Mouse (Mus musculus) fat pad, adult 2 months (tissue): ENCODE measurements around the gene Tob2.

ENCODE experiments used
- DNase-seq: peaks from one replicate; pipeline ENCODE4 v3.0.0-alpha.2; 2011; ENCODE audit warnings: low read depth, low spot score; ENCODE audit errors: extremely low read depth

Tob2 gene

GRCm38 (mm10) chr15:81838554-81839235 is 19.9 kb downstream of the Tob2 start:
- no peak for DNase-seq

GRCm38 (mm10) chr15:81836966-81837920 is 21.4 kb downstream of the Tob2 start:
- DNase-seq: no peak

GRCm38 (mm10) chr15:81836124-81836821 is 22.3 kb downstream of the Tob2 start:
- DNase-seq: no peak

GRCm38 (mm10) chr15:81835007-81835880 is 23.4 kb downstream of the Tob2 start:
- DNase-seq: no peak

- no peak for DNase-seq
Measured at GRCm38 (mm10) chr15:81834171-81834841, 24.3 kb downstream of the Tob2 start.

- DNase-seq: no peak
Measured at GRCm38 (mm10) chr15:81833481-81833880, 25.1 kb downstream of the Tob2 start.

- DNase-seq: no peak
Measured at GRCm38 (mm10) chr15:81832219-81832618, 26.4 kb downstream of the Tob2 start.

GRCm38 (mm10) chr15:81831136-81831825 is 27.3 kb downstream of the Tob2 start:
- no peak for DNase-seq

GRCm38 (mm10) chr15:81830530-81830929 is 28.1 kb downstream of the Tob2 start:
- DNase-seq: no peak

GRCm38 (mm10) chr15:81829208-81829580 is 29.4 kb downstream of the Tob2 start:
- DNase-seq: no peak

- DNase-seq: no peak
Measured at GRCm38 (mm10) chr15:81828426-81829207, 30.0 kb downstream of the Tob2 start.

GRCm38 (mm10) chr15:81824832-81825231 is 33.8 kb downstream of the Tob2 start:
- no peak for DNase-seq

GRCm38 (mm10) chr15:81822631-81823030 is 36.0 kb downstream of the Tob2 start:
- no peak for DNase-seq

- DNase-seq: no peak
Measured at GRCm38 (mm10) chr15:81818404-81818803, 40.2 kb downstream of the Tob2 start.

GRCm38 (mm10) chr15:81814716-81815370 is 43.8 kb downstream of the Tob2 start:
- DNase-seq: no peak

GRCm38 (mm10) chr15:81813986-81814705 is 44.5 kb downstream of the Tob2 start:
- DNase-seq: no peak
